Mouse (Mus musculus) thymus, adult 2 months (tissue): ENCODE results near the gene Gm10160.
"Not testable (repeated sequence)": the region's sequence is repeated elsewhere in the genome, so short reads cannot be mapped to it uniquely, and the experiment has no call there.

Source experiments
- CTCF ChIP-seq: fragments of 200-500 bp; IDR thresholded peaks from 2 replicates; pipeline ENCODE4 v1.5.1; 2012; ENCODE audit warnings: mild to moderate bottlenecking, control low read depth, low read length, moderate library complexity, borderline replicate concordance; ENCODE audit not compliant: control insufficient read depth, poor library complexity, insufficient read depth; ENCODE audit errors: extremely low read depth
- POLR2A ChIP-seq: fragments of 200-500 bp; IDR thresholded peaks from 2 replicates; pipeline ENCODE4 v1.6.1; 2012; ENCODE audit warnings: mild to moderate bottlenecking, low read length, control low read depth, moderate library complexity; ENCODE audit not compliant: control insufficient read depth, poor library complexity, insufficient read depth; ENCODE audit errors: extremely low read depth

GRCm38 (mm10) chr7:81837771-81838170, 17.8 kb downstream of the Gm10160 start:
- TF ChIP-seq CTCF, POLR2A: not testable (repeated sequence)
